Mouse (Mus musculus) neural tube, embryonic 13.5 days (tissue): ENCODE results near the gene Ms4a18. TPM values are rescaled to one million over a fixed set of nuclear protein-coding genes. Genes with fewer than 3 reads are reported as not detected.

Source experiments
- ATAC-seq: fragments of 200-750 bp; cut with Nextera tagmentation; 2 replicates; pipeline ENCODE4 v1.8.0; 2017; ENCODE audit warnings: low read depth, mild to moderate bottlenecking, moderate TSS enrichment, moderate library complexity
- H3K27ac ChIP-seq: fragments of 300-500 bp; sonication (generic); replicated peaks from 2 replicates; pipeline ENCODE4 v1.5.1; 2015; ENCODE audit warnings: moderate library complexity, mild to moderate bottlenecking, inconsistent platforms
- H3K27me3 ChIP-seq: fragments of 300-500 bp; sonication (generic); 2 replicates; pipeline ENCODE4 v1.6.1; 2015; ENCODE audit warnings: mild to moderate bottlenecking, inconsistent platforms
- H3K36me3 ChIP-seq: fragments of 300-500 bp; sonication (generic); 2 replicates; pipeline ENCODE4 v1.6.1; 2015; ENCODE audit warnings: mild to moderate bottlenecking, inconsistent platforms
- H3K4me1 ChIP-seq: fragments of 300-500 bp; sonication (generic); replicated peaks from 2 replicates; pipeline ENCODE4 v1.6.1; 2015; ENCODE audit warnings: inconsistent platforms
- H3K4me2 ChIP-seq: fragments of 300-500 bp; sonication (generic); 2 replicates; pipeline ENCODE4 v1.6.1; 2015; ENCODE audit warnings: inconsistent platforms, mild to moderate bottlenecking, moderate library complexity
- H3K4me3 ChIP-seq: fragments of 300-500 bp; sonication (generic); 2 replicates; pipeline ENCODE4 v1.5.1; 2015; ENCODE audit warnings: mild to moderate bottlenecking, inconsistent platforms
- H3K9ac ChIP-seq: fragments of 300-500 bp; sonication (generic); 2 replicates; pipeline ENCODE4 v1.6.1; 2015; ENCODE audit warnings: moderate library complexity, mild to moderate bottlenecking, inconsistent platforms
- H3K9me3 ChIP-seq: fragments of 300-500 bp; sonication (generic); 2 replicates; pipeline ENCODE4 v1.6.1; 2016; ENCODE audit warnings: inconsistent platforms
- WGBS: fragments of 180-500 bp; shearing (Covaris S2); methylation state at CpG from one replicate; pipeline ENCODE4 v1.1.7; 2015; 5-methylcytosine and 5-hydroxymethylcytosine counted together
- polyA plus RNA-seq: library from polyadenylated mRNA; unstranded; fragments of >200 nt; fragmentation: Nextera tagmentation; extraction: Ambion mirVana; gene quantifications from 2 replicates; pipeline ENCODE4 v1.2.1, GENCODE M21; 2015

Ms4a18 gene
- polyA plus RNA-seq, 1 experiment from 2014 or later, result not detected

DNA sequence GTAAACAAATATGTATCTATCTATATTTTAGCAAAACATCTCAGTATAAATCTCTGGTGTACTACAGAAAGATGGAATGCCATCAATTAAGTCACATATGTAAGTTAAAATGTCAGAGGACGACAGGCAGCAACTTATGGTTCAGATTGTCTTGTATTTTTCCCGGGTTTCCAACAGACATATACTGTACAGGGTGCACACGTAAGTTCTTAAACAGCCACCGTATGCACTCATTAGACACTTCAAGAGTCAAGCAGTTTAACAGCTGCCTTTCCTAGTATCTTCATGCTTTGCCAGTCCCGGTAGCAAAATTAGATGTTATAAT, 26.8 kb upstream of the Ms4a18 start:
- H3K9ac ChIP-seq, result peak overlapping the region; percentile 59
- H3K4me3 ChIP-seq, result peak overlapping the region; percentile 37
- H3K27ac ChIP-seq, result no peak overlapping the region
- H3K36me3 ChIP-seq, result no peaks in the 10 kb centered on the region
- peak overlapping the region; percentile 57 for H3K4me2 ChIP-seq
- H3K4me1 ChIP-seq, result no peaks in the 10 kb centered on the region
- peak; percentile 79; the same call in 1 of the 2 replicates for ATAC-seq
- WGBS, result 29% methylated on average over 5 of the region's 5 CpGs
- no peaks in the 10 kb centered on the region for H3K27me3 ChIP-seq
- no peaks in the 10 kb centered on the region for H3K9me3 ChIP-seq

DNA sequence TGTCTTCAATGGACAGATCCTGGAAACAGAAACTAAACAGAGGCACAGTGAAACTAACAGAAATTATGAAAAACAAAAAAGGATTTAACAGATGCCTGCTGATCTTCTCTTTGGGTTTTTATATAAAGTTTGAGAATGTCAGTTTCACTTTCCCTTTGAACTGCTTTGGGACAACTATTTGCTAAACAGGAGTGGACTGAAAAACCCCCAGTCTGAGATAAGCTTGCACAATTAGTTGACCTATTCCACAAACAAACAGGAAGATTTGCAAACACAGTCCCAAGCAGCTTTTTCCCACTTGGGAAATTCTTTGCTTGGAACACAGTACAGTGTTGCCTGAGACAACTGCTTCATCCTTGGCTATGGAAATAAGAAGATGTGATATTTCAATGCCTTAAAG, 19.7 kb upstream of the Ms4a18 start:
- H3K27ac ChIP-seq, result no peak overlapping the region
- H3K4me3 ChIP-seq, result no peak overlapping the region
- H3K9ac ChIP-seq, result no peak overlapping the region
- H3K27me3 ChIP-seq, result no peaks in the 10 kb centered on the region
- no peaks in the 10 kb centered on the region for H3K4me1 ChIP-seq
- H3K4me2 ChIP-seq, result no peak overlapping the region
- no peaks in the 10 kb centered on the region for H3K36me3 ChIP-seq
- no peaks in the 10 kb centered on the region for H3K9me3 ChIP-seq
- no peak for ATAC-seq

DNA sequence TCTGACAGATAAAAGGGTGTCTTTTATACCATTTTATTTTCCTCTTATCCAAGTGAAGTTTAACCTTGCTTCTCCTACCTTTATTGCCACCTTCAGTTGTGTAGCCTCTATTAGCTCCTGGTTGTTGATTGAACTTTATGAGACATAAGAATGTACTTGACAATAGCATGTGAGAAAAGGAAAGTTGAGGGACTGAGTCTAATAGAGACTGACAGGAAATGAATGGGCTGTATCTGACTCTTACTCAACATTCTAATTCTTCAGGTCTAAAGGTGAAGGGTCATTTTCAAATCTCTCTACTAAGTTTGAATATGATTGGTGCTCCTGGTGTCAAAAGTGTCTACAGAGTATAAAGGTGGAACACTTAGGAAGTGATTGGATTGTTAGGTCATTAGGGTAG, 4.6 kb upstream of the Ms4a18 start:
- Histone ChIP-seq H3K9ac (no peak overlapping the region), H3K36me3 (no peaks in the 10 kb centered on the region), H3K27ac (no peak overlapping the region), H3K4me2 (no peak overlapping the region), H3K4me3 (no peak overlapping the region), H3K9me3 (no peaks in the 10 kb centered on the region), H3K27me3 (no peaks in the 10 kb centered on the region), H3K4me1 (no peaks in the 10 kb centered on the region)
- no peak for ATAC-seq

DNA sequence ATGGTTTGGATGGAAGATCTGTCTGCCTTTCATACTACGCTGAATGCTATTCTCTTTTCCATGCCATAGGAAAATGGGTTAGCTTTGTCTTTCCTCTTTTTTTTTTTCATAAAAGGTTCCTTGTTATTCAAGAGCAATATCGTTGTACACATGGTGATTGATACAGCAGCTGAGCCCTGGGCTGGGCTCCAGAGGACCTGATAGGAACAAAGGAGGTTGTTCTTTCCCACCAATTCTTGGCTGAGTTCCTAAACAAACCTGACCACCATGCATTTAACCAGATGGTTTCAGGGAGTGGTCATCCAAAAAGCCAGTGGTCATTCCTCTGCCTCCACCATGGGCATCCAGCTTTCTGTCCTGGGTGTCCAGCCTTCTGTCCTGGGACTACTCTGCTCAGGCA, 580 bp downstream of the Ms4a18 start:
- Histone ChIP-seq H3K9me3 (no peaks in the 10 kb centered on the region), H3K27ac (no peak overlapping the region), H3K36me3 (no peaks in the 10 kb centered on the region), H3K4me2 (no peak overlapping the region), H3K9ac (no peak overlapping the region), H3K27me3 (no peaks in the 10 kb centered on the region), H3K4me3 (no peak overlapping the region), H3K4me1 (no peaks in the 10 kb centered on the region)
- 69% methylated on average over 2 of the region's 2 CpGs for WGBS
- ATAC-seq, result no peak

DNA sequence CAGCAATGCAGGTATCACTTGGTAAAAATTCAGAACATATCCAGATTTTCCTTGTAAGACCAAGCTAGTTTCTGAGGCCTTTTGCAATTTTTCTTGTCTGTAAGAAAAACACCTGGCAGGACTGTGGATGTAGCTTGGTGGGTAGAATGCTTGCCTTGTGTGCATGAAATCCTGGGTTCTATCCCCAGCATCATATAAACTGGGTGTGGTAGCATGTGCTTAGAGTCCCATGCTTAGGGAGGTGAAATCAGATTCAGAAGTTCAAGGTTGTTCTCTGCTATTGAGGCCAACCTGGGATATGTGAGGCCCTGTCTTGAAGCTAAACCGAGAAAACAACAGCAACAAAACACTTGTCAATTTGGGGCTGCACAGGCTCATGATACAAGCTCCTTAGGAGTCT, 1.8 kb downstream of the Ms4a18 start:
- Histone ChIP-seq H3K9me3 (no peaks in the 10 kb centered on the region), H3K27ac (no peak overlapping the region), H3K4me3 (no peak overlapping the region), H3K27me3 (no peaks in the 10 kb centered on the region), H3K9ac (no peak overlapping the region), H3K4me1 (no peaks in the 10 kb centered on the region), H3K36me3 (no peaks in the 10 kb centered on the region), H3K4me2 (no peak overlapping the region)
- ATAC-seq, result no peak
- 86% methylated on average over 1 of the region's 1 CpGs for WGBS

DNA sequence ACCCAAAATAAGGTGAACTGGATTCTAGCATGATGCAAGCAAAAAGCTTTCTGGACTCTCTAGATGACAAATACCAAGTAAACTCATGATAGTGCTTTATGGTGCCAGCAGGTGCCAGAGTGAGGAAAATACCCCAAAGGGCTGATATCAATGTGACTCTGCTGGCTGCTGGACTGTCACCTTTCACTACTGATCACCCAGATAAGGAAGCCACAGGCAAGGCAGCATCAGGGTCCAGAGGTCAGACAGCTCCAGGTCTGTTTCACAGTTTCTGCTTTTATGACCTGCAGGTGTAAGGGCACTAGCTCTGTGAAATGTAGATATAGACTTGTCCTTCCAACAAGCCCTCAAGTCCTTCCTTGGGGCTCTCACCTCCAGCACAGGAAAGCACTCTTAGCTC, 2.4 kb downstream of the Ms4a18 start:
- no peak for ATAC-seq

DNA sequence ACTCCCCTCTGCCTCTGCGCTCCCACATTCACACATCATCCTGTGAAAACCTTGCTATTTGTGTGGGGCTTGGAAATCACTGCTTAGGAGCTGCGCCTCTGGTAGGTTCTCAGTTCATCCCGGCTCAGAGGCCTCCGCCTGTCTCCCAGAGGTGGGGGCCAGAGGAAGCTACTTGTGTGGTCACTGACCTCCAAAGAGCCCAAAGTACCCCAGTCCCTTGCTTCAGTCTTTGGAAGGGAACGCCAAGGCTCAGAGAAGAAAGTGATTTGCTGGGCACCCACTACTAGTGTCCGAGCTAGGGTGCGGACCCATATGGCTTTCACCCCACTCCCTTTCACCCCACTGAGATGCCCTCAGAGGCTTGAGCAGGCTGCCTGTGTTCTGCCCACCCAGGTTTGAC, 24.7 kb downstream of the Ms4a18 start, which contains the start of gene Ms4a15:
TSS of gene Ms4a15 (minus strand) at position 101 of the 400 bp plus-strand sequence.
- Histone ChIP-seq H3K9me3 (no peaks in the 10 kb centered on the region), H3K36me3 (no peaks in the 10 kb centered on the region), H3K27ac (no peak within 1 kb of the TSS), H3K27me3 (no peaks in the 10 kb centered on the region), H3K4me1 (no peaks in the 10 kb centered on the region), H3K4me2 (no peak within 1 kb of the TSS), H3K9ac (no peak within 1 kb of the TSS), H3K4me3 (no peak within 1 kb of the TSS)
- WGBS, result 90% methylated on average over 7 of the region's 7 CpGs
- no peak for ATAC-seq

More for the DNA sequence above, 2.4 kb downstream of the Ms4a18 start:
- Histone ChIP-seq H3K27ac (no peak overlapping the region), H3K9me3 (no peaks in the 10 kb centered on the region), H3K9ac (no peak overlapping the region), H3K4me1 (no peaks in the 10 kb centered on the region), H3K27me3 (no peaks in the 10 kb centered on the region), H3K36me3 (no peaks in the 10 kb centered on the region), H3K4me3 (no peak overlapping the region), H3K4me2 (no peak overlapping the region)

DNA sequence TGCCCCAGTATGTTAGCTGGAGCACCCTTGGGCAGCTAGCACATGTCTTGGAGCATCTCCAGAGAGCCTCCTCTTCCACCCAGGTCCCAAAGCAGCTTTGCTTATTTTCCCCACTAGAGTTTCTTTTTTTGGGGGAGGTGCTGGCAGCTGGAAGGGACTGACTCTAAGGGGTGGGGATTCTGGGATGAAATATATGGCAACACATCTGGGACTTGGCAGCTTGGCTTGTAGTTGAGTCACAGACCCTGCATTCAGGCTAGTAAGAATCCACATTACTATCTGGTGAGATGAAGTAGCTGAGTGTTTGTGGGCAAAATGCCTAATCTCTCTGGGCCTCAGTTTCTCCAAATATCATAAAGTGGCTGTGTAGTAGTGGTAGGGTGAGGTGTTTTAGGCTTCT, 25.9 kb downstream of the Ms4a18 start:
- Histone ChIP-seq H3K27ac (no peak overlapping the region), H3K36me3 (no peaks in the 10 kb centered on the region), H3K4me2 (no peak overlapping the region), H3K27me3 (no peaks in the 10 kb centered on the region), H3K9ac (no peak overlapping the region), H3K4me1 (no peaks in the 10 kb centered on the region), H3K9me3 (no peaks in the 10 kb centered on the region), H3K4me3 (no peak overlapping the region)
- ATAC-seq, result no peak

DNA sequence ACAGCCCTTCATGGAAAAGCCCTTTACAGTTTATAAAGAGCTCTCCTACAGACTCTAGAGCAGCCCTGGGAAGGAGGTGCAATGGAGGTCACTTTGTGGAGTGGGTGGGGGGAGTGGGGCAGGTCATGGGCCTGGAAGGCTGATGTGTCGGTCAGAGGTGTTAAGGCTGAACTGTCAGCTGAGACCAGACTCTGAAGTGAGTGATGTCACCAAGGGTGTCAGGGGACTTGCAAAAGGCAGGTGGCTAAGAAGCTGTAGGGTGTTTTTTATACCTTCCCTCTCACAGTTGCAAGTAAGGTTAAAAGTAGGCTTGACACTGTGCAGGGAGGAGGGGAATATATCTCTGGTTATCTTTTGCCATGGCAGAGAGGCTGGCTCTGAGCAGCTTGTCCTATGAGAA, 27.1 kb downstream of the Ms4a18 start:
- no peak overlapping the region for H3K27ac ChIP-seq
- ATAC-seq, result no peak
- H3K4me1 ChIP-seq, result no peaks in the 10 kb centered on the region
- 61% methylated on average over 1 of the region's 1 CpGs for WGBS
- H3K36me3 ChIP-seq, result no peaks in the 10 kb centered on the region
- no peak overlapping the region for H3K4me2 ChIP-seq
- H3K9me3 ChIP-seq, result no peaks in the 10 kb centered on the region
- H3K4me3 ChIP-seq, result no peak overlapping the region
- H3K27me3 ChIP-seq, result no peaks in the 10 kb centered on the region
- no peak overlapping the region for H3K9ac ChIP-seq

DNA sequence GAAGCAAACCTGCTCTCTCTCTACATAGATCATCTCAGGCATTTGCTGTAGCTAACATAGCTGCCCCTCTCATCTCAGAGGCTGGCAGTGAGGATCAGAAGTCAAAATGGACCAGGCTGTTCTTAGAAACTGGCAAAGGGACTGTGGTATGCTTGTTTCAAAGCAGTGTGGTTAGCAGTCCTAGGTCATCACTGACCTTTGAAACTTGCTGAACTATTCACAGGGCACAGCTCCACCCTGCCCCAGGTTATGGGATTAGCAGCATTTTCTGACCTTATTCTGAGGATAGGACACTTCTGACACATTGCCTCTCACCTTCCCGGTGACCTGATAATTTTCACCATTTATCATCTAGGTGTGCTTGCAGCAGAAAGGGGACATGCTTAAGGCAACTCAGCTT, 29.3 kb downstream of the Ms4a18 start:
- Histone ChIP-seq H3K27me3 (no peaks in the 10 kb centered on the region), H3K4me3 (no peak overlapping the region), H3K9me3 (no peaks in the 10 kb centered on the region), H3K27ac (no peak overlapping the region), H3K4me2 (no peak overlapping the region), H3K4me1 (no peaks in the 10 kb centered on the region), H3K36me3 (no peaks in the 10 kb centered on the region), H3K9ac (no peak overlapping the region)
- ATAC-seq, result no peak
- 94% methylated on average over 1 of the region's 1 CpGs for WGBS

DNA sequence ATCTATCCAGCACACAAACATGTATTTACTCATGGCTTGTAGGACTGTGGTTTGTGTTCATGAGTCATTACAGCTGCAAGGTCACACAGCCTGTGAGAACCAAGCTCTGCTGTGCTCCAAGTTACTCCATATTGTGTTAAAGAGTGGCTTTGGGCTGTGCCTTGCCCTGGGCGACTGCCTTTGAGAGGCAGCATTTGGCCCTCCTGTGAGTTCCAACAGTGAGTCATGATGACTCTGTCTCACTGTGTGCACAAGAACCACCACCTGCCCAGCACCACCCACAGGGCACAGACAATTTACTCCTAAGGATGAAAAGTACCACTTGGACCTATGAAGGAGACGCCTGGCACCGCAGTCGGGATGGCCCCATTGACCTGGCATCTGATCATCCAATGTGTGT, 31.9 kb downstream of the Ms4a18 start:
- H3K9ac ChIP-seq, result no peak overlapping the region
- no peak overlapping the region for H3K27ac ChIP-seq
- H3K4me1 ChIP-seq, result no peaks in the 10 kb centered on the region
- no peak overlapping the region for H3K4me3 ChIP-seq
- WGBS, result 93% methylated on average over 4 of the region's 4 CpGs
- no peaks in the 10 kb centered on the region for H3K9me3 ChIP-seq
- no peaks in the 10 kb centered on the region for H3K36me3 ChIP-seq
- ATAC-seq, result no peak
- H3K4me2 ChIP-seq, result no peak overlapping the region
- H3K27me3 ChIP-seq, result no peaks in the 10 kb centered on the region

DNA sequence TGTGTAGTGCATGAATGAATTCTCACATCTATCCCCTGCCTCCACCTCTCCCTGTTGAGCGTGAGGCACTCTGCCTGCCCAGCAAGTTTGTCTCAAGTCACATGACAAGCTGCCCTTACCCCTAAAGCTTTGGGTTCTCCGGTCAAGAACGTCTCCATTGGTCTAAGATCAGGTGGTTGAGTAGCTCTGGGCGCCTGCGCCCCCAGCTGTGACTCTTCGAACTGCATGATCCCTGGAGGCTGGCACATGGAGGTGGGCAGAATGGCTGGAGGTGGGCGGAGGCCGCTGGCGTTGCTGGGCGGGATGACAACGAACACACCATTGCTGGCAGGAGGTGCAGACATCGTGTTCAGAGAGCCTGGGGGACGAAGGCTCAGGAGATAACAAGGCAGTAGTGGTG, 33.3 kb downstream of the Ms4a18 start:
- Histone ChIP-seq H3K9ac (no peak overlapping the region), H3K4me1 (peaks cover 4% of the 10 kb centered on the region; the same call in 1 of the 2 replicates), H3K9me3 (no peaks in the 10 kb centered on the region), H3K36me3 (no peaks in the 10 kb centered on the region), H3K27me3 (no peaks in the 10 kb centered on the region), H3K4me3 (no peak overlapping the region), H3K27ac (no peak overlapping the region), H3K4me2 (no peak overlapping the region)
- 75% methylated on average over 13 of the region's 13 CpGs for WGBS
- ATAC-seq, result no peak

DNA sequence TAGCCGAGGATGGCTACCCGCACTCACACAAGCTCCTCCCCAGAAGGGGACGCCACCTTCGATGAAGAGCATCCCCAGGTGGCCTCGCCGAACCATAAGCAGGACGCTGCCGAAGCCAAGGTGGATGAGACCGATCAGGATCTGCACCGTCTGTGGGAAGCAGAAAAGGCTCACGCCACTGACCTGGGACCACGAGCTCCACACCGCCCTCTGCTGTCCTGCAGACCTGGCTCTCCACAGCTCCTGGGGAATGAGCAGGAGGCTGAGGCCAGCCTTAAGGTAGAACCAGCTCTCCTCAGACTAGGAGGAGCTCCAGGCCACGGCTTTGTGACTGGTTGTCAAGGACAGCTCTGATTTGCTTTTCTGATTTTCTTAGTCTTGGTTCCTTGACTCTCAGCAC, 34.7 kb downstream of the Ms4a18 start:
- 0 out of 2 replicates have a peak overlapping the region, but pooled peaks have one; percentile 28 for H3K4me2 ChIP-seq

More for the DNA sequence above, 34.7 kb downstream of the Ms4a18 start:
- H3K27me3 ChIP-seq, result no peaks in the 10 kb centered on the region
- no peaks in the 10 kb centered on the region for H3K9me3 ChIP-seq
- H3K36me3 ChIP-seq, result no peaks in the 10 kb centered on the region
- no peak overlapping the region for H3K27ac ChIP-seq
- H3K9ac ChIP-seq, result no peak overlapping the region
- H3K4me3 ChIP-seq, result no peak overlapping the region
- peaks cover 6% of the 10 kb centered on the region; the same call in 1 of the 2 replicates for H3K4me1 ChIP-seq
- 27% methylated on average over 14 of the region's 14 CpGs for WGBS
- ATAC-seq, result no peak
